Mouse (Mus musculus) hindbrain, embryonic 15.5 days (tissue): ENCODE measurements around the gene Myl7. TPM values are rescaled to one million over a fixed set of nuclear protein-coding genes. Genes with fewer than 3 reads are reported as not detected.

Experiments used
- polyA plus RNA-seq: library from polyadenylated mRNA; unstranded; fragments of >200 nt; fragmentation: Nextera tagmentation; extraction: Ambion mirVana; gene quantifications from 2 replicates; pipeline ENCODE4 v1.2.1, GENCODE M21; 2015

The Myl7 gene
- polyA plus RNA-seq, 1 experiment from 2014 or later = 0.36 TPM

Other genes starting within 250 kb of the Myl7 start
- 192 and 196 TPM in 2 replicates for gene Mrps24, start 183.1 kb downstream of the Myl7 start, polyA plus RNA-seq
- 33.5 TPM in 2 replicates for gene Urgcp, start 136.4 kb downstream of the Myl7 start, polyA plus RNA-seq
- gene Dbnl, start 110.3 kb downstream of the Myl7 start, polyA plus RNA-seq = 134 and 139 TPM in 2 replicates
- 2.7 and 3.3 TPM in 2 replicates for gene Pgam2, start 95.0 kb downstream of the Myl7 start, polyA plus RNA-seq
- gene Polm, start 60.8 kb downstream of the Myl7 start, polyA plus RNA-seq = 7.3 TPM in 2 replicates
- 27.1 and 27.4 TPM in 2 replicates for gene Aebp1, start 36.8 kb downstream of the Myl7 start, polyA plus RNA-seq
- gene Pold2, start 20.5 kb downstream of the Myl7 start, polyA plus RNA-seq = 63.9 and 67.3 TPM in 2 replicates
- 5.7 and 5.8 TPM in 2 replicates for gene Gck, start 51.3 kb upstream of the Myl7 start, polyA plus RNA-seq
- gene Ykt6, start 56.9 kb upstream of the Myl7 start, polyA plus RNA-seq = 89.5 and 93.7 TPM in 2 replicates
- gene Camk2b, start 167.6 kb upstream of the Myl7 start, polyA plus RNA-seq = 125 and 145 TPM in 2 replicates